Comparison of ENCODE assay signal across 15 mouse cellular contexts in the genomic region with DNA sequence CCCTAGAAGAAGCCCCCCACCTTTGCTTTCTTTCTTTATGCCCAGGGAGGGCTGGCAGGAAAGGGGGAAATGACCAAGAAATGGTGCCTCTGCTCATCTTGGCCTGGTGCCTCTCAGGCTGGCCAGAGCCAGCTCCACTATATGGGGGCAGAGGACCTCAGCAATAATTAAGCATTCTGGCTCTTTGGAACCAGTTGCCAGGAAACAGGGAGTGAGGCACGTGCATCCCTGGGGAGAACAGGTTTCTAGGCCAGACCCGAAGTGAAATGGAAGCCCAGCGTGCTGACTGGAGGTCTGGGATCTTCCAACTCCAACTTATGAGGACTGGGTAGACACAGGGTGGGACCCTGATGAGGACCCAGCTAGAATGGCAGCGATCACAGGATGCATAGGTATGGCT. TPM values are rescaled to one million over a fixed set of nuclear protein-coding genes. Genes with fewer than 3 reads are reported as not detected.
A peak's percentile ranks its signal among the peaks of the same experiment; 100 is the strongest.
DNase-seq lines count a peak whose midpoint lies in the region; ATAC-seq and TF ChIP-seq lines count a peak whose summit lies in the region.
"Had no signal": no experiment of that assay in that cellular context is flagged by ENCODE, and none has a peak within 500 bp of the region (broad histone marks: within the 10 kb centered on the region; RNA-seq: fewer than 3 reads in every experiment).

No protein-coding gene starts in this region.

- no peak overlapping the region for H3K4me3 ChIP-seq in midbrain, embryonic 12.5 days
- no peak overlapping the region for H3K4me3 ChIP-seq in midbrain, embryonic 11.5 days (ENCODE audit: low read depth, low read length)
- no peak overlapping the region for H3K4me3 ChIP-seq in hindbrain, postnatal 0 days (ENCODE audit: low read length)

- H3K27me3 ChIP-seq in midbrain, embryonic 12.5 days = peaks cover 52% of the 10 kb centered on the region
- H3K27me3 ChIP-seq in midbrain, embryonic 11.5 days (ENCODE audit: control insufficient read depth, insufficient read depth, low read length) = peaks cover 27% of the 10 kb centered on the region
- H3K27me3 ChIP-seq in hindbrain, postnatal 0 days (ENCODE audit: insufficient read depth, low read length) = no peaks in the 10 kb centered on the region

- H3K36me3 ChIP-seq in midbrain, embryonic 12.5 days = 0 out of 2 replicates have a peak, but pooled peaks cover 5% of the 10 kb centered on the region
- no peaks in the 10 kb centered on the region for H3K36me3 ChIP-seq in midbrain, embryonic 11.5 days (ENCODE audit: control insufficient read depth, insufficient read depth, low read length)
- H3K36me3 ChIP-seq in hindbrain, postnatal 0 days (ENCODE audit: insufficient read depth, low read length) = no peaks in the 10 kb centered on the region

- intact Hi-C loops in left cerebral cortex, postnatal 14 days (cut with DNase I) = loop anchor here (5.0 kb wide), 1 partner anchor 59 kb away; a partner anchor contains a TSS

- no peak for ATAC-seq in CD4-positive, CD25-positive, alpha-beta regulatory T cell, adult 4 months
- no peak for ATAC-seq in midbrain, embryonic 12.5 days (ENCODE audit: low FRiP score, low read depth)
- no peak for ATAC-seq in midbrain, embryonic 11.5 days (ENCODE audit: low FRiP score)
- no peak for ATAC-seq in hindbrain, postnatal 0 days

- DNase-seq in CD4-positive, CD25-positive, alpha-beta regulatory T cell, adult 2 months (ENCODE audit: low read depth, low spot score) = peak; percentile 7
- no peak for DNase-seq in midbrain, embryonic 11.5 days (ENCODE audit: low spot score, missing footprints)
- DNase-seq in hindbrain, postnatal 0 days (ENCODE audit: low spot score) = peak; percentile 74
- DNase-seq in retina, embryonic 14.5 days (ENCODE audit: low spot score) = peak; percentile 35
- no peak for DNase-seq in layer of hippocampus, adult 8-10 months (ENCODE audit: low spot score in 2 of 2)
- no peak for DNase-seq in left cerebral cortex, postnatal 14 days (ENCODE audit: low spot score in 2 of 2)
- DNase-seq: heart, adult 2 months; layer of hippocampus, postnatal 36 days; liver, embryonic 13.5 days; spleen, adult 18-20 months had no signal

- WGBS in midbrain, embryonic 12.5 days = 17% methylated on average over 4 of the region's 4 CpGs
- WGBS in midbrain, embryonic 11.5 days = 20% methylated on average over 4 of the region's 4 CpGs
- WGBS in hindbrain, postnatal 0 days = 16% methylated on average over 4 of the region's 4 CpGs

- no peak overlapping the region for H3K9ac ChIP-seq in midbrain, embryonic 12.5 days (replicated peaks)
- no peak overlapping the region; the same call in 1 of the 2 replicates for H3K9ac ChIP-seq in midbrain, embryonic 11.5 days (ENCODE audit: low read length)
- H3K9ac ChIP-seq in hindbrain, postnatal 0 days (replicated peaks; ENCODE audit: low read length) = no peak overlapping the region; the same call in 1 of the 2 replicates

- H3K4me1 ChIP-seq in midbrain, embryonic 12.5 days = peaks cover 41% of the 10 kb centered on the region
- H3K4me1 ChIP-seq in midbrain, embryonic 11.5 days (ENCODE audit: control insufficient read depth, insufficient read depth, low read length) = peaks cover 29% of the 10 kb centered on the region
- peaks cover 23% of the 10 kb centered on the region for H3K4me1 ChIP-seq in hindbrain, postnatal 0 days (ENCODE audit: insufficient read depth, low read length)

- H3K4me2 ChIP-seq in midbrain, embryonic 12.5 days (replicated peaks) = peak overlapping the region; percentile 70; the same call in 1 of the 2 replicates
- H3K4me2 ChIP-seq in midbrain, embryonic 11.5 days = no peak overlapping the region; the same call in 1 of the 2 replicates
- H3K4me2 ChIP-seq in hindbrain, postnatal 0 days (ENCODE audit: low read depth, low read length) = no peak overlapping the region

- H3K27ac ChIP-seq in midbrain, embryonic 12.5 days (replicated peaks) = no peak overlapping the region
- no peak overlapping the region for H3K27ac ChIP-seq in midbrain, embryonic 11.5 days (ENCODE audit: low read depth, low read length)
- H3K27ac ChIP-seq in hindbrain, postnatal 0 days = peak overlapping the region; percentile 54; the same call in 1 of the 2 replicates
- H3K27ac ChIP-seq: heart, adult 2 months; liver, embryonic 13.5 days; macrophage had no signal

- no peaks in the 10 kb centered on the region for H3K9me3 ChIP-seq in midbrain, embryonic 12.5 days
- H3K9me3 ChIP-seq in midbrain, embryonic 11.5 days (ENCODE audit: control insufficient read depth, low read length) = no peaks in the 10 kb centered on the region
- no peaks in the 10 kb centered on the region for H3K9me3 ChIP-seq in hindbrain, postnatal 0 days (ENCODE audit: low read length)
- H3K9me3 ChIP-seq: liver, embryonic 13.5 days had no signal

- TF ChIP-seq CTCF in hindbrain, postnatal 0 days (IDR thresholded peaks at IDR 0.05; ENCODE audit: low read depth) = no peak

RNA-seq across cellular contexts. Expression of a gene that starts 0.5 kb away (rescaled TPM):
- polyA plus RNA-seq in CD4-positive, CD25-positive, alpha-beta regulatory T cell, adult 4 months (2017; shearing (Covaris generic)) = not detected
- not detected in 2 replicates for polyA plus RNA-seq in midbrain, embryonic 12.5 days (2016; fragmentation: Nextera tagmentation; extraction: Ambion mirVana)
- 0.22 TPM in 1 of 2 replicates, not detected in the other for polyA plus RNA-seq in midbrain, embryonic 11.5 days (2014; fragmentation: Nextera tagmentation; extraction: Ambion mirVana)
- total RNA-seq in hindbrain, postnatal 0 days (2014; rRNA removed) = not detected in 2 replicates
- 0.59 and 0.79 TPM in 2 replicates for polyA plus RNA-seq in hindbrain, postnatal 0 days (2015; fragmentation: Nextera tagmentation; extraction: Ambion mirVana)
- total RNA-seq in layer of hippocampus, adult 8-10 months (2022) = not detected
- total RNA-seq in left cerebral cortex, postnatal 14 days (2021) = not detected
- total RNA-seq: adrenal gland, postnatal 4 days; heart, adult 2 months; layer of hippocampus, postnatal 36 days had no signal
- polyA plus RNA-seq: cortical plate, adult 2 months; heart, adult 2 months; liver, embryonic 13.5 days; macrophage had no signal

RNA-seq across cellular contexts. Expression of a gene that starts 0.9 kb away (rescaled TPM):
- 1 to 10 TPM; 4.3 to 6.8 TPM for polyA plus RNA-seq in CD4-positive, CD25-positive, alpha-beta regulatory T cell, adult 4 months (2017; shearing (Covaris generic))
- 17.7 and 19.6 TPM in 2 replicates for polyA plus RNA-seq in midbrain, embryonic 12.5 days (2016; fragmentation: Nextera tagmentation; extraction: Ambion mirVana)
- 16.8 and 17.0 TPM in 2 replicates for polyA plus RNA-seq in midbrain, embryonic 11.5 days (2014; fragmentation: Nextera tagmentation; extraction: Ambion mirVana)
- 10.2 and 10.6 TPM in 2 replicates for total RNA-seq in hindbrain, postnatal 0 days (2014; rRNA removed)
- 11.0 and 12.5 TPM in 2 replicates for polyA plus RNA-seq in hindbrain, postnatal 0 days (2015; fragmentation: Nextera tagmentation; extraction: Ambion mirVana)
- total RNA-seq in layer of hippocampus, adult 8-10 months (2022) = 10 to 100 TPM in 3 of 4 experiments, 1 to 10 TPM in 1; 9.7 to 11.6 (median 11.2) TPM
- 10 to 100 TPM in 1 of 2 experiments, 1 to 10 TPM in 1; 10.0 to 12.5 TPM for total RNA-seq in left cerebral cortex, postnatal 14 days (2021)

RNA-seq across cellular contexts. Expression of a gene that starts 2.8 kb away (rescaled TPM):
- 1 to 10 TPM in 1 of 2 experiments, not detected in 1; 3.7 TPM for polyA plus RNA-seq in CD4-positive, CD25-positive, alpha-beta regulatory T cell, adult 4 months (2017; shearing (Covaris generic))
- 0.23 and 0.76 TPM in 2 replicates for polyA plus RNA-seq in midbrain, embryonic 12.5 days (2016; fragmentation: Nextera tagmentation; extraction: Ambion mirVana)
- polyA plus RNA-seq in midbrain, embryonic 11.5 days (2014; fragmentation: Nextera tagmentation; extraction: Ambion mirVana) = 0.37 TPM in 1 of 2 replicates, not detected in the other
- 0.31 TPM in 1 of 2 replicates, not detected in the other for total RNA-seq in hindbrain, postnatal 0 days (2014; rRNA removed)
- 0.95 and 1.4 TPM in 2 replicates for polyA plus RNA-seq in hindbrain, postnatal 0 days (2015; fragmentation: Nextera tagmentation; extraction: Ambion mirVana)
- not detected for total RNA-seq in layer of hippocampus, adult 8-10 months (2022)
- total RNA-seq in left cerebral cortex, postnatal 14 days (2021) = not detected
- total RNA-seq: adrenal gland, postnatal 4 days; heart, adult 2 months; layer of hippocampus, postnatal 36 days had no signal
- polyA plus RNA-seq: cortical plate, adult 2 months; heart, adult 2 months; macrophage had no signal

RNA-seq across cellular contexts. Expression of a gene that starts 7.7 kb away (rescaled TPM):
- not detected for polyA plus RNA-seq in CD4-positive, CD25-positive, alpha-beta regulatory T cell, adult 4 months (2017; shearing (Covaris generic))
- 5.7 and 6.0 TPM in 2 replicates for polyA plus RNA-seq in midbrain, embryonic 12.5 days (2016; fragmentation: Nextera tagmentation; extraction: Ambion mirVana)
- polyA plus RNA-seq in midbrain, embryonic 11.5 days (2014; fragmentation: Nextera tagmentation; extraction: Ambion mirVana) = 4.2 and 5.1 TPM in 2 replicates
- total RNA-seq in hindbrain, postnatal 0 days (2014; rRNA removed) = 13.7 and 18.4 TPM in 2 replicates
- 11.1 and 12.2 TPM in 2 replicates for polyA plus RNA-seq in hindbrain, postnatal 0 days (2015; fragmentation: Nextera tagmentation; extraction: Ambion mirVana)
- 1 to 10 TPM; 3.3 to 4.8 (median 3.5) TPM for total RNA-seq in layer of hippocampus, adult 8-10 months (2022)
- total RNA-seq in left cerebral cortex, postnatal 14 days (2021) = 1 to 10 TPM; 3.8 to 4.3 TPM
- polyA plus RNA-seq: macrophage had no signal

RNA-seq across cellular contexts. Expression of a gene that starts 8.1 kb away (rescaled TPM):
- not detected for polyA plus RNA-seq in CD4-positive, CD25-positive, alpha-beta regulatory T cell, adult 4 months (2017; shearing (Covaris generic))
- 0.26 and 0.46 TPM in 2 replicates for polyA plus RNA-seq in midbrain, embryonic 12.5 days (2016; fragmentation: Nextera tagmentation; extraction: Ambion mirVana)
- polyA plus RNA-seq in midbrain, embryonic 11.5 days (2014; fragmentation: Nextera tagmentation; extraction: Ambion mirVana) = 0.05 TPM in 1 of 2 replicates, not detected in the other
- 0.26 TPM in 1 of 2 replicates, not detected in the other for total RNA-seq in hindbrain, postnatal 0 days (2014; rRNA removed)
- 0.14 and 0.25 TPM in 2 replicates for polyA plus RNA-seq in hindbrain, postnatal 0 days (2015; fragmentation: Nextera tagmentation; extraction: Ambion mirVana)
- under 1 TPM; 0.51 to 0.89 (median 0.79) TPM for total RNA-seq in layer of hippocampus, adult 8-10 months (2022)
- total RNA-seq in left cerebral cortex, postnatal 14 days (2021) = under 1 TPM in 1 of 2 experiments, not detected in 1; 0.24 TPM
- polyA plus RNA-seq: macrophage had no signal

Comparison
In these comparisons a context has a peak if more than half of its experiments do, and no peak if none do; other contexts are left out.
1. DNase-seq: peak in CD4-positive, CD25-positive, alpha-beta regulatory T cell, adult 2 months (single experiment), hindbrain, postnatal 0 days (single experiment) and retina, embryonic 14.5 days (single experiment); none in midbrain, embryonic 11.5 days (single experiment), layer of hippocampus, adult 8-10 months (0 of 2) and left cerebral cortex, postnatal 14 days (0 of 2).